10 mouse cellular contexts compared by ENCODE assay signal in the genomic region with DNA sequence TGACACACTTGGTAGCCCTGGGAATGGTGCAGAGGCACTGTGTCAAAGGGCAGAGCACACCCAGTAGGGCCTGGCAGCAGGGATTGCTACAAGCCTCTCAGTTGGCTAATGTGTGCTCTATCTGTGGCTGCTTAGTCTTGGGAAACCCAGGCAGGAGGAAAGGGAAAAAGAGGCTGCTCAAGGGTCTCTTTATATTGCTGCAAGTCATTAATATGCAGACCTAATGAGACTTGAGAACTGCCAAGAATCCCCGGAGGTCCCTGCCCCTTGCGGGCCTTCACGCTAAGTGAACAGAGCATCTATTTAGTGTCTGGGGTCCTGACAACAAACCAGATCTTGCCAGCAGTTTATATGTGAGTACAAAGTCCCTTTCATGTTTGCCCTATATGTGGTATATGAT. TPM values are rescaled to one million over a fixed set of nuclear protein-coding genes. Genes with fewer than 3 reads are reported as not detected.
A peak's percentile ranks its signal among the peaks of the same experiment; 100 is the strongest.
DNase-seq lines count a peak whose midpoint lies in the region; ATAC-seq lines count a peak whose summit lies in the region.
"Had no signal": no experiment of that assay in that cellular context is flagged by ENCODE, and none has a peak within 500 bp of the region (broad histone marks: within the 10 kb centered on the region; RNA-seq: fewer than 3 reads in every experiment).

No protein-coding gene starts in this region.

- H3K9ac ChIP-seq in midbrain, embryonic 12.5 days (replicated peaks): no peak overlapping the region
- H3K9ac ChIP-seq: lung, embryonic 14.5 days had no signal

- WGBS in midbrain, embryonic 12.5 days: 23% methylated on average over 3 of the region's 3 CpGs

- H3K4me1 ChIP-seq in midbrain, embryonic 12.5 days: peaks cover 14% of the 10 kb centered on the region

- DNase-seq in cerebellum, adult 9-11 months: peak; percentile 13
- no peak for DNase-seq in cerebellum, adult 11 months
- DNase-seq in 3134 (ENCODE audit: extremely low read depth, insufficient read length, low spot score): peak; percentile 31
- peak; percentile 47 to 68 for DNase-seq in frontal cortex, postnatal 10 days (ENCODE audit: low spot score in 2 of 2)
- DNase-seq in lung, postnatal 10 days: no peak
- DNase-seq in urinary bladder, adult 2 months (ENCODE audit: low spot score): no peak
- DNase-seq: heart, adult 11 months; lung, embryonic 14.5 days had no signal

- H3K36me3 ChIP-seq in midbrain, embryonic 12.5 days: no peaks in the 10 kb centered on the region

- peaks cover 20% of the 10 kb centered on the region for H3K27me3 ChIP-seq in midbrain, embryonic 12.5 days

- 0 out of 2 replicates have a peak overlapping the region, but pooled peaks have one; percentile 30 for H3K27ac ChIP-seq in midbrain, embryonic 12.5 days (replicated peaks)

- no peaks in the 10 kb centered on the region for H3K9me3 ChIP-seq in midbrain, embryonic 12.5 days

- peak; percentile 36 for ATAC-seq in midbrain, embryonic 12.5 days (ENCODE audit: low FRiP score, low read depth)
- no peak for ATAC-seq in CD4-positive, CD25-positive, alpha-beta regulatory T cell, adult 4 months

- no peak overlapping the region for H3K4me3 ChIP-seq in midbrain, embryonic 12.5 days

- H3K4me2 ChIP-seq in midbrain, embryonic 12.5 days (replicated peaks): peak overlapping the region; percentile 28; the same call in 1 of the 2 replicates
- H3K4me2 ChIP-seq: lung, embryonic 14.5 days had no signal

RNA-seq across cellular contexts. Expression of gene Pcdh10, which starts 6.8 kb away (rescaled TPM):
- 6.2 and 7.4 TPM in 2 replicates for polyA plus RNA-seq in midbrain, embryonic 12.5 days (2016; fragmentation: Nextera tagmentation; extraction: Ambion mirVana)
- not detected for polyA plus RNA-seq in CD4-positive, CD25-positive, alpha-beta regulatory T cell, adult 4 months (2017; shearing (Covaris generic))
- 0.16 and 0.25 TPM in 2 replicates for polyA plus RNA-seq in urinary bladder, adult 2 months (2012; rRNA removed)

Comparison
In these comparisons a context has a peak if more than half of its experiments do, and no peak if none do; other contexts are left out.
1. DNase-seq: peak in cerebellum, adult 9-11 months (single experiment), 3134 (single experiment) and frontal cortex, postnatal 10 days (2 of 2); none in cerebellum, adult 11 months (single experiment), lung, postnatal 10 days (single experiment) and urinary bladder, adult 2 months (single experiment).